In genomic region chr4:141243636-141244035, GRCm38 (mm10) we compare ENCODE assay signal across 15 mouse cellular contexts. TPM values are rescaled to one million over a fixed set of nuclear protein-coding genes. Genes with fewer than 3 reads are reported as not detected.
DNase-seq lines count a peak whose midpoint lies in the region; ATAC-seq and TF ChIP-seq lines count a peak whose summit lies in the region.
"Had no signal": no experiment of that assay in that cellular context is flagged by ENCODE, and none has a peak within 500 bp of the region (broad histone marks: within the 10 kb centered on the region; RNA-seq: fewer than 3 reads in every experiment).

No protein-coding gene starts in this region.

- no peak overlapping the region for H3K4me3 ChIP-seq in forebrain, embryonic 11.5 days (ENCODE audit: low read depth, low read length)
- H3K4me3 ChIP-seq in forebrain, embryonic 16.5 days (replicated peaks; ENCODE audit: low read length) = no peak overlapping the region
- peak overlapping the region; percentile 31 for H3K4me3 ChIP-seq in kidney, embryonic 15.5 days (replicated peaks)
- no peak overlapping the region for H3K4me3 ChIP-seq in kidney, adult 2 months (ENCODE audit: insufficient read depth, low read depth, low read length)
- H3K4me3 ChIP-seq in embryonic facial prominence, embryonic 12.5 days = peak overlapping the region; percentile 25
- H3K4me3 ChIP-seq in limb, embryonic 15.5 days = peak overlapping the region; percentile 31
- H3K4me3 ChIP-seq: liver, embryonic 12.5 days had no signal

- H3K27ac ChIP-seq in forebrain, embryonic 11.5 days (ENCODE audit: low read depth, low read length) = no peak overlapping the region
- no peak overlapping the region for H3K27ac ChIP-seq in forebrain, embryonic 16.5 days (ENCODE audit: low read length)
- no peak overlapping the region for H3K27ac ChIP-seq in kidney, embryonic 15.5 days
- H3K27ac ChIP-seq in kidney, adult 2 months (ENCODE audit: insufficient read depth, low read depth, low read length) = no peak overlapping the region
- H3K27ac ChIP-seq in embryonic facial prominence, embryonic 12.5 days = no peak overlapping the region
- H3K27ac ChIP-seq in limb, embryonic 15.5 days = peak overlapping the region; percentile 43; the same call in 1 of the 2 replicates
- H3K27ac ChIP-seq: liver, embryonic 12.5 days had no signal

- peaks cover 92% of the 10 kb centered on the region for H3K27me3 ChIP-seq in forebrain, embryonic 11.5 days (ENCODE audit: control insufficient read depth, insufficient read depth, low read length)
- H3K27me3 ChIP-seq in forebrain, embryonic 16.5 days (replicated peaks; ENCODE audit: control insufficient read depth, insufficient read depth, low read length) = peaks cover 28% of the 10 kb centered on the region
- H3K27me3 ChIP-seq in kidney, embryonic 15.5 days = peaks cover 92% of the 10 kb centered on the region
- H3K27me3 ChIP-seq in kidney, adult 2 months (replicated peaks; ENCODE audit: control insufficient read depth, insufficient read depth, low read length) = no peaks in the 10 kb centered on the region
- peaks cover 92% of the 10 kb centered on the region for H3K27me3 ChIP-seq in embryonic facial prominence, embryonic 12.5 days
- H3K27me3 ChIP-seq in limb, embryonic 15.5 days = peaks cover 71% of the 10 kb centered on the region

- WGBS in forebrain, embryonic 11.5 days = 70% methylated on average over 5 of the region's 5 CpGs
- 77% methylated on average over 5 of the region's 5 CpGs for WGBS in forebrain, embryonic 16.5 days
- WGBS in kidney, embryonic 15.5 days = 44% methylated on average over 5 of the region's 5 CpGs
- WGBS in kidney, adult 2 months = 67% methylated on average over 5 of the region's 5 CpGs
- WGBS in embryonic facial prominence, embryonic 12.5 days = 61% methylated on average over 5 of the region's 5 CpGs
- WGBS in limb, embryonic 15.5 days = 52% methylated on average over 5 of the region's 5 CpGs

- no peak for TF ChIP-seq POLR2A in kidney, adult 2 months (IDR thresholded peaks at IDR 0.05; ENCODE audit: low read depth, low read length)

- H3K4me2 ChIP-seq in forebrain, embryonic 11.5 days (ENCODE audit: low read depth, low read length, severe bottlenecking) = no peak overlapping the region
- H3K4me2 ChIP-seq in forebrain, embryonic 16.5 days (ENCODE audit: low read length) = no peak overlapping the region
- H3K4me2 ChIP-seq in kidney, embryonic 15.5 days = peak overlapping the region; percentile 47
- peak overlapping the region; percentile 40 for H3K4me2 ChIP-seq in embryonic facial prominence, embryonic 12.5 days (replicated peaks)
- H3K4me2 ChIP-seq in limb, embryonic 15.5 days = peak overlapping the region; percentile 80
- H3K4me2 ChIP-seq: liver, embryonic 12.5 days had no signal

- no peak overlapping the region for H3K9ac ChIP-seq in forebrain, embryonic 11.5 days (ENCODE audit: low read length)
- H3K9ac ChIP-seq in forebrain, embryonic 16.5 days (replicated peaks; ENCODE audit: low read depth, low read length) = no peak overlapping the region
- no peak overlapping the region for H3K9ac ChIP-seq in kidney, embryonic 15.5 days
- no peak overlapping the region for H3K9ac ChIP-seq in embryonic facial prominence, embryonic 12.5 days
- H3K9ac ChIP-seq in limb, embryonic 15.5 days = no peak overlapping the region
- H3K9ac ChIP-seq: liver, embryonic 12.5 days had no signal

- no peaks in the 10 kb centered on the region for H3K9me3 ChIP-seq in forebrain, embryonic 11.5 days (ENCODE audit: control insufficient read depth, low read length)
- no peaks in the 10 kb centered on the region for H3K9me3 ChIP-seq in forebrain, embryonic 16.5 days (ENCODE audit: control insufficient read depth, low read length)
- no peaks in the 10 kb centered on the region for H3K9me3 ChIP-seq in kidney, embryonic 15.5 days (replicated peaks)
- no peaks in the 10 kb centered on the region for H3K9me3 ChIP-seq in embryonic facial prominence, embryonic 12.5 days
- H3K9me3 ChIP-seq in limb, embryonic 15.5 days = no peaks in the 10 kb centered on the region
- H3K9me3 ChIP-seq: liver, embryonic 12.5 days had no signal

- no peak for TF ChIP-seq CTCF in kidney, adult 2 months (conservative IDR thresholded peaks at IDR 0.05; ENCODE audit: insufficient read depth, insufficient read length, low read depth, low read length)

- ATAC-seq in forebrain, embryonic 11.5 days (replicated peaks; ENCODE audit: low FRiP score) = no peak
- ATAC-seq in forebrain, embryonic 16.5 days = no peak
- ATAC-seq in kidney, embryonic 15.5 days (replicated peaks; ENCODE audit: low FRiP score) = no peak
- no peak for ATAC-seq in embryonic facial prominence, embryonic 12.5 days (ENCODE audit: insufficient number of reproducible peaks, insufficient read depth, low FRiP score, low TSS enrichment)
- ATAC-seq in limb, embryonic 15.5 days (ENCODE audit: insufficient number of reproducible peaks, low FRiP score, low TSS enrichment, low read depth) = no peak
- ATAC-seq: liver, embryonic 12.5 days; midbrain, embryonic 16.5 days had no signal

- H3K4me1 ChIP-seq in forebrain, embryonic 11.5 days (replicated peaks; ENCODE audit: control insufficient read depth, insufficient read depth, low read length) = peaks cover 36% of the 10 kb centered on the region
- peaks cover 57% of the 10 kb centered on the region for H3K4me1 ChIP-seq in forebrain, embryonic 16.5 days (replicated peaks; ENCODE audit: control insufficient read depth, insufficient read depth, low read length)
- H3K4me1 ChIP-seq in kidney, embryonic 15.5 days = peaks cover 94% of the 10 kb centered on the region
- peaks cover 29% of the 10 kb centered on the region for H3K4me1 ChIP-seq in kidney, adult 2 months (ENCODE audit: control insufficient read depth, insufficient read depth, low read length)
- peaks cover 63% of the 10 kb centered on the region for H3K4me1 ChIP-seq in embryonic facial prominence, embryonic 12.5 days
- peaks cover 96% of the 10 kb centered on the region for H3K4me1 ChIP-seq in limb, embryonic 15.5 days

- no peaks in the 10 kb centered on the region for H3K36me3 ChIP-seq in forebrain, embryonic 11.5 days (ENCODE audit: control insufficient read depth, insufficient read depth, low read length)
- H3K36me3 ChIP-seq in forebrain, embryonic 16.5 days (ENCODE audit: control insufficient read depth, insufficient read depth) = no peaks in the 10 kb centered on the region
- no peaks in the 10 kb centered on the region for H3K36me3 ChIP-seq in kidney, embryonic 15.5 days
- no peaks in the 10 kb centered on the region for H3K36me3 ChIP-seq in kidney, adult 2 months (ENCODE audit: control insufficient read depth, insufficient read depth, low read length)
- no peaks in the 10 kb centered on the region for H3K36me3 ChIP-seq in embryonic facial prominence, embryonic 12.5 days
- H3K36me3 ChIP-seq in limb, embryonic 15.5 days = no peaks in the 10 kb centered on the region
- H3K36me3 ChIP-seq: liver, embryonic 12.5 days had no signal

- peak; percentile 49 for DNase-seq in forebrain, embryonic 11.5 days (ENCODE audit: low spot score)
- DNase-seq in kidney, adult 2 months = no peak
- DNase-seq in ovary, adult 18-20 months (ENCODE audit: low spot score) = no peak
- DNase-seq in gastrocnemius, postnatal 4 days (ENCODE audit: low spot score in 2 of 2) = no peak
- DNase-seq: cerebellum, adult 11 months; cerebellum, postnatal 36 days; gastrocnemius, postnatal 10 days had no signal

RNA-seq across cellular contexts. Expression of gene Arhgef19, which starts 4.3 kb away (rescaled TPM):
- polyA plus RNA-seq in forebrain, embryonic 11.5 days (2014; fragmentation: Nextera tagmentation; extraction: Ambion mirVana) = 1.5 and 1.6 TPM in 2 replicates
- polyA plus RNA-seq in forebrain, embryonic 16.5 days (2015; fragmentation: Nextera tagmentation; extraction: Ambion mirVana) = 0.71 and 1.1 TPM in 2 replicates
- 7.4 and 9.6 TPM in 2 replicates for polyA plus RNA-seq in kidney, embryonic 15.5 days (2015; fragmentation: Nextera tagmentation; extraction: Ambion mirVana)
- 4.9 and 5.1 TPM in 2 replicates for polyA plus RNA-seq in kidney, adult 2 months (2012; rRNA removed)
- 17.0 and 19.2 TPM in 2 replicates for polyA plus RNA-seq in embryonic facial prominence, embryonic 12.5 days (2016; fragmentation: Nextera tagmentation; extraction: Ambion mirVana)
- polyA plus RNA-seq in limb, embryonic 15.5 days (2015; fragmentation: Nextera tagmentation; extraction: Ambion mirVana) = 16.3 and 19.7 TPM in 2 replicates
- 1 to 10 TPM; 3.0 to 4.7 TPM for total RNA-seq in gastrocnemius, postnatal 4 days (2021)
- total RNA-seq: megakaryocyte-erythroid progenitor cell, adult 5-6 weeks; MEL had no signal

RNA-seq across cellular contexts. Expression of gene Rsg1, which starts 29.9 kb away (rescaled TPM):
- 5.8 and 7.8 TPM in 2 replicates for polyA plus RNA-seq in forebrain, embryonic 11.5 days (2014; fragmentation: Nextera tagmentation; extraction: Ambion mirVana)
- 8.3 and 11.0 TPM in 2 replicates for polyA plus RNA-seq in forebrain, embryonic 16.5 days (2015; fragmentation: Nextera tagmentation; extraction: Ambion mirVana)
- polyA plus RNA-seq in kidney, embryonic 15.5 days (2015; fragmentation: Nextera tagmentation; extraction: Ambion mirVana) = 5.9 and 6.8 TPM in 2 replicates
- 1.2 and 1.6 TPM in 2 replicates for polyA plus RNA-seq in kidney, adult 2 months (2012; rRNA removed)
- polyA plus RNA-seq in embryonic facial prominence, embryonic 12.5 days (2016; fragmentation: Nextera tagmentation; extraction: Ambion mirVana) = 7.6 and 8.6 TPM in 2 replicates
- polyA plus RNA-seq in limb, embryonic 15.5 days (2015; fragmentation: Nextera tagmentation; extraction: Ambion mirVana) = 6.0 and 6.4 TPM in 2 replicates
- total RNA-seq in gastrocnemius, postnatal 4 days (2021) = 1 to 10 TPM; 1.1 to 1.3 TPM

RNA-seq across cellular contexts. Expression of gene Epha2, which starts 57.4 kb away (rescaled TPM):
- polyA plus RNA-seq in forebrain, embryonic 11.5 days (2014; fragmentation: Nextera tagmentation; extraction: Ambion mirVana) = 1.3 and 2.3 TPM in 2 replicates
- polyA plus RNA-seq in forebrain, embryonic 16.5 days (2015; fragmentation: Nextera tagmentation; extraction: Ambion mirVana) = 0.92 and 1.5 TPM in 2 replicates
- 6.8 and 7.1 TPM in 2 replicates for polyA plus RNA-seq in kidney, embryonic 15.5 days (2015; fragmentation: Nextera tagmentation; extraction: Ambion mirVana)
- polyA plus RNA-seq in kidney, adult 2 months (2012; rRNA removed) = 8.1 and 9.6 TPM in 2 replicates
- 3.4 and 3.5 TPM in 2 replicates for polyA plus RNA-seq in embryonic facial prominence, embryonic 12.5 days (2016; fragmentation: Nextera tagmentation; extraction: Ambion mirVana)
- polyA plus RNA-seq in limb, embryonic 15.5 days (2015; fragmentation: Nextera tagmentation; extraction: Ambion mirVana) = 6.2 and 6.5 TPM in 2 replicates
- 1 to 10 TPM; 3.7 to 4.7 TPM for total RNA-seq in gastrocnemius, postnatal 4 days (2021)

Comparison
In these comparisons a context has a peak if more than half of its experiments do, and no peak if none do; other contexts are left out.
1. H3K4me3 ChIP-seq: peak in kidney, embryonic 15.5 days (single experiment), embryonic facial prominence, embryonic 12.5 days (single experiment) and limb, embryonic 15.5 days (single experiment); none in forebrain, embryonic 11.5 days (single experiment), forebrain, embryonic 16.5 days (single experiment) and kidney, adult 2 months (single experiment).
2. H3K4me2 ChIP-seq: peak in kidney, embryonic 15.5 days (single experiment), embryonic facial prominence, embryonic 12.5 days (single experiment) and limb, embryonic 15.5 days (single experiment); none in forebrain, embryonic 11.5 days (single experiment) and forebrain, embryonic 16.5 days (single experiment).